Mouse (Mus musculus): ENCODE results near the gene Cav2. TPM values are rescaled to one million over a fixed set of nuclear protein-coding genes. Genes with fewer than 3 reads are reported as not detected.
A peak's percentile ranks its signal among the peaks of the same experiment; 100 is the strongest.

The Cav2 gene
- total and polyA plus RNA-seq, 2 experiments from 2014 or later = 58.8 to 78.4 TPM

GRCm38 (mm10) chr6:17295116-17295515, 14.1 kb downstream of the Cav2 start:
- 83% methylated on average over 5 of the region's 5 CpGs for WGBS
- TF ChIP-seq EP300 (IDR thresholded peaks at IDR 0.05; ENCODE audit: low read depth) (no peak), CTCF (IDR thresholded peaks at IDR 0.05; ENCODE audit: low read depth) (no peak)

GRCm38 (mm10) chr6:17305954-17306601, 25.1 kb downstream of the Cav2 start, which contains the start of gene Cav1:
Gene Cav1, plus strand, starts transcription at chr6:17306335.
- 1% methylated on average over 26 of the region's 26 CpGs for WGBS
- peak within 1 kb of the TSS; percentile 94 for H3K27ac ChIP-seq (ENCODE audit: low read depth)
- 0 out of 2 replicates have a peak, but pooled peaks cover 6% of the 10 kb centered on the region for H3K4me1 ChIP-seq (ENCODE audit: control insufficient read depth, insufficient read depth)
- ATAC-seq (ENCODE audit: insufficient read depth, low read depth) = peak; percentile 78
- peak within 1 kb of the TSS; percentile 78 for H3K4me3 ChIP-seq (ENCODE audit: low read depth, low read length)
- peak within 1 kb of the TSS; percentile 79 for H3K9ac ChIP-seq (replicated peaks; ENCODE audit: low read depth, low read length)
- no peaks in the 10 kb centered on the region for H3K9me3 ChIP-seq (replicated peaks; ENCODE audit: control insufficient read depth, low read length)
- TF ChIP-seq EP300 (IDR thresholded peaks at IDR 0.05; ENCODE audit: low read depth) (no peak), CTCF (IDR thresholded peaks at IDR 0.05; ENCODE audit: low read depth) (peak; percentile 11; the same call in 1 of the 2 replicates)
- peak; percentile 63 for DNase-seq (ENCODE audit: low spot score)
- peak within 1 kb of the TSS; percentile 92 for H3K4me2 ChIP-seq (ENCODE audit: low read depth, low read length)
- H3K27me3 ChIP-seq (ENCODE audit: control insufficient read depth, insufficient read depth, low read length) = peaks cover 5% of the 10 kb centered on the region; the same call in 1 of the 2 replicates
- no peaks in the 10 kb centered on the region for H3K36me3 ChIP-seq (replicated peaks; ENCODE audit: control insufficient read depth, insufficient read depth, low read length)

More at GRCm38 (mm10) chr6:17295116-17295515, 14.1 kb downstream of the Cav2 start:
- Histone ChIP-seq H3K4me2 (ENCODE audit: low read depth, low read length) (no peak overlapping the region), H3K4me1 (ENCODE audit: control insufficient read depth, insufficient read depth) (peaks cover 7% of the 10 kb centered on the region; the same call in 1 of the 2 replicates), H3K9me3 (replicated peaks; ENCODE audit: control insufficient read depth, low read length) (no peaks in the 10 kb centered on the region), H3K4me3 (ENCODE audit: low read depth, low read length) (no peak overlapping the region), H3K27ac (ENCODE audit: low read depth) (no peak overlapping the region), H3K36me3 (replicated peaks; ENCODE audit: control insufficient read depth, insufficient read depth, low read length) (no peaks in the 10 kb centered on the region), H3K9ac (replicated peaks; ENCODE audit: low read depth, low read length) (no peak overlapping the region), H3K27me3 (ENCODE audit: control insufficient read depth, insufficient read depth, low read length) (no peaks in the 10 kb centered on the region)
- DNase-seq (ENCODE audit: low spot score) = no peak
- ATAC-seq (ENCODE audit: insufficient read depth, low read depth) = no peak

GRCm38 (mm10) chr6:17306602-17307325, 25.8 kb downstream of the Cav2 start:
- H3K27ac ChIP-seq (ENCODE audit: low read depth) = peak overlapping the region; percentile 94
- DNase-seq (ENCODE audit: low spot score) (no peak), ATAC-seq (ENCODE audit: insufficient read depth, low read depth) (peak; percentile 5; the same call in 1 of the 2 replicates)
- under 1% methylated on average over 19 of the region's 19 CpGs for WGBS
- H3K9ac ChIP-seq (replicated peaks; ENCODE audit: low read depth, low read length) = peak overlapping the region; percentile 79
- TF ChIP-seq CTCF (IDR thresholded peaks at IDR 0.05; ENCODE audit: low read depth) (no peak), EP300 (IDR thresholded peaks at IDR 0.05; ENCODE audit: low read depth) (no peak)
- H3K4me1 ChIP-seq (ENCODE audit: control insufficient read depth, insufficient read depth) = 0 out of 2 replicates have a peak, but pooled peaks cover 6% of the 10 kb centered on the region
- H3K9me3 ChIP-seq (replicated peaks; ENCODE audit: control insufficient read depth, low read length) = no peaks in the 10 kb centered on the region
- no peaks in the 10 kb centered on the region for H3K36me3 ChIP-seq (replicated peaks; ENCODE audit: control insufficient read depth, insufficient read depth, low read length)
- H3K4me3 ChIP-seq (ENCODE audit: low read depth, low read length) = peak overlapping the region; percentile 78
- H3K4me2 ChIP-seq (ENCODE audit: low read depth, low read length) = peak overlapping the region; percentile 92
- peaks cover 5% of the 10 kb centered on the region; the same call in 1 of the 2 replicates for H3K27me3 ChIP-seq (ENCODE audit: control insufficient read depth, insufficient read depth, low read length)

GRCm38 (mm10) chr6:17307461-17308115, 26.6 kb downstream of the Cav2 start:
- peak overlapping the region; percentile 78 for H3K4me3 ChIP-seq (ENCODE audit: low read depth, low read length)
- peak; percentile 70 for DNase-seq (ENCODE audit: low spot score)
- H3K27ac ChIP-seq (ENCODE audit: low read depth) = peak overlapping the region; percentile 94
- no peaks in the 10 kb centered on the region for H3K9me3 ChIP-seq (replicated peaks; ENCODE audit: control insufficient read depth, low read length)
- TF ChIP-seq CTCF (IDR thresholded peaks at IDR 0.05; ENCODE audit: low read depth) (peak; percentile 73), EP300 (IDR thresholded peaks at IDR 0.05; ENCODE audit: low read depth) (no peak)
- peak overlapping the region; percentile 92 for H3K4me2 ChIP-seq (ENCODE audit: low read depth, low read length)
- 3% methylated on average over 31 of the region's 31 CpGs for WGBS
- ATAC-seq (ENCODE audit: insufficient read depth, low read depth) = peak; percentile 74
- peaks cover 6% of the 10 kb centered on the region; the same call in 1 of the 2 replicates for H3K4me1 ChIP-seq (ENCODE audit: control insufficient read depth, insufficient read depth)
- H3K9ac ChIP-seq (replicated peaks; ENCODE audit: low read depth, low read length) = peak overlapping the region; percentile 79
- H3K27me3 ChIP-seq (ENCODE audit: control insufficient read depth, insufficient read depth, low read length) = peaks cover 5% of the 10 kb centered on the region; the same call in 1 of the 2 replicates
- H3K36me3 ChIP-seq (replicated peaks; ENCODE audit: control insufficient read depth, insufficient read depth, low read length) = no peaks in the 10 kb centered on the region

- H3K9ac ChIP-seq (replicated peaks; ENCODE audit: low read depth, low read length) = peak overlapping the region; percentile 79
- WGBS = 44% methylated on average over 2 of the region's 2 CpGs
Measured at GRCm38 (mm10) chr6:17308661-17309060, 27.7 kb downstream of the Cav2 start.

More at GRCm38 (mm10) chr6:17308661-17309060, 27.7 kb downstream of the Cav2 start:
- H3K4me3 ChIP-seq (ENCODE audit: low read depth, low read length) = peak overlapping the region; percentile 78
- peaks cover 5% of the 10 kb centered on the region; the same call in 1 of the 2 replicates for H3K27me3 ChIP-seq (ENCODE audit: control insufficient read depth, insufficient read depth, low read length)
- no peak for ATAC-seq (ENCODE audit: insufficient read depth, low read depth)
- TF ChIP-seq CTCF (IDR thresholded peaks at IDR 0.05; ENCODE audit: low read depth) = no peak
- TF ChIP-seq EP300 (IDR thresholded peaks at IDR 0.05; ENCODE audit: low read depth) = no peak
- no peak for DNase-seq (ENCODE audit: low spot score)
- H3K9me3 ChIP-seq (replicated peaks; ENCODE audit: control insufficient read depth, low read length) = no peaks in the 10 kb centered on the region
- peak overlapping the region; percentile 94 for H3K27ac ChIP-seq (ENCODE audit: low read depth)
- H3K36me3 ChIP-seq (replicated peaks; ENCODE audit: control insufficient read depth, insufficient read depth, low read length) = no peaks in the 10 kb centered on the region
- H3K4me1 ChIP-seq (ENCODE audit: control insufficient read depth, insufficient read depth) = peaks cover 6% of the 10 kb centered on the region; the same call in 1 of the 2 replicates
- H3K4me2 ChIP-seq (ENCODE audit: low read depth, low read length) = peak overlapping the region; percentile 92

Data from heart, postnatal 0 days (tissue).